Mouse (Mus musculus) lung, adult 2 months (tissue): ENCODE measurements around the gene Cd164.

Experiments
- CTCF ChIP-seq: fragments of 200-500 bp; IDR thresholded peaks from 2 replicates; pipeline ENCODE4 v1.5.1; 2011; ENCODE audit warnings: mild to moderate bottlenecking, low read length, control low read depth; ENCODE audit not compliant: insufficient read depth
- POLR2A ChIP-seq: fragments of 200-500 bp; IDR thresholded peaks from 2 replicates; pipeline ENCODE4 v1.6.1; 2011; ENCODE audit warnings: low read depth, mild to moderate bottlenecking, control low read depth, low read length, borderline replicate concordance; ENCODE audit errors: extremely low read depth

GRCm38 (mm10) chr10:41573190-41573589 lies 54.0 kb downstream of the Cd164 start:
- TF ChIP-seq CTCF (no peak), POLR2A (no peak)
